Mouse (Mus musculus) heart, adult 2 months (tissue): ENCODE data around the gene Defb21.

Experiments used
- CTCF ChIP-seq: fragments of 200-600 bp; IDR thresholded peaks from 2 replicates; pipeline ENCODE4 v1.8.1; 2022; ENCODE audit warnings: antibody characterized with exemption, mild to moderate bottlenecking, moderate library complexity
- EP300 ChIP-seq: fragments of 200-500 bp; IDR thresholded peaks from 2 replicates; pipeline ENCODE4 v1.6.1; 2011; ENCODE audit warnings: low read depth, low read length, control low read depth; ENCODE audit not compliant: insufficient read depth

DNA sequence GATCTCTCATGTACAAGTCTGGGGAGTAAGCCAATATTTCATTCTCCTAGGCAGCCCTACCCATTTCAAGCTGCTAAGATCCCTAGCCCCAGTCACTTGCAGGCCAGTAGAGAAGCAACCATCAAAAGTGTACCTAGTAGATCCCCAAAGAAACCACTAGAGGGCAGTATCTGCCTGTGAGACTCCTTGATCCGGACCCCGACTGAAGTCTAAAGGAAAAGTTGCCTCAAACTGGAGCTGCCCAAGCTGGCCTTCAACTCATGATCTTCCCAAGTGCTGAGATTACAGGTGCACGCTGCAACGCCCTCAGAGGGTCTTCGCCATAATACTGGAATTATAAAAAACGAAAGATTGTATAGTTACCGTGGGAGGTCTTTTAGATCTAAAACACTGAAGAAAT is 43.0 kb downstream of the Defb21 start:
- no peak; the same call in 1 of the 2 replicates for TF ChIP-seq CTCF
- peak; percentile 70 for TF ChIP-seq EP300
